Mouse (Mus musculus) kidney, adult 2 months (tissue): Measurements from ENCODE around the gene Tmem63b. TPM values are rescaled to one million over a fixed set of nuclear protein-coding genes. Genes with fewer than 3 reads are reported as not detected.
A peak's percentile ranks its signal among the peaks of the same experiment; 100 is the strongest.

ENCODE experiments used
- DNase-seq: peaks from one replicate; pipeline ENCODE4 v3.0.0; 2021
- H3K27ac ChIP-seq: fragments of 200-500 bp; 2 replicates; pipeline ENCODE4 v1.5.1; 2012; ENCODE audit warnings: low read depth, low read length, control low read depth, inconsistent platforms; ENCODE audit not compliant: insufficient read depth
- H3K27me3 ChIP-seq: fragments of 200-500 bp; replicated peaks from 2 replicates; pipeline ENCODE4 v1.6.1; 2012; ENCODE audit warnings: mild to moderate bottlenecking, moderate library complexity, low read length, inconsistent platforms; ENCODE audit not compliant: control insufficient read depth, insufficient read depth
- H3K36me3 ChIP-seq: fragments of 200-500 bp; 2 replicates; pipeline ENCODE4 v1.6.1; 2012; ENCODE audit warnings: mild to moderate bottlenecking, moderate library complexity, low read length, inconsistent platforms; ENCODE audit not compliant: control insufficient read depth, insufficient read depth
- H3K4me1 ChIP-seq: fragments of 200-500 bp; 2 replicates; pipeline ENCODE4 v1.6.1; 2011; ENCODE audit warnings: low read length; ENCODE audit not compliant: control insufficient read depth, insufficient read depth
- H3K4me3 ChIP-seq: fragments of 200-500 bp; 2 replicates; pipeline ENCODE4 v1.5.1; 2011; ENCODE audit warnings: mild to moderate bottlenecking, low read depth, low read length, control low read depth; ENCODE audit not compliant: insufficient read depth
- CTCF ChIP-seq: fragments of 200-500 bp; conservative IDR thresholded peaks from 2 replicates; pipeline ENCODE4 v1.5.1; 2011; ENCODE audit warnings: low read depth, mild to moderate bottlenecking, control low read depth, low read length, moderate library complexity, mixed read lengths; ENCODE audit not compliant: insufficient read depth, insufficient read length
- POLR2A ChIP-seq: fragments of 200-500 bp; IDR thresholded peaks from one replicate; pipeline ENCODE4 v1.6.1; 2011; ENCODE audit warnings: low read depth, low read length, control low read depth
- WGBS: fragments of 180-500 bp; shearing (Covaris S2); methylation state at CpG from one replicate; pipeline ENCODE4 v1.1.7; 2018; 5-methylcytosine and 5-hydroxymethylcytosine counted together
- polyA plus RNA-seq: library from polyadenylated mRNA; depleted of rRNA; stranded (reverse); fragments of >200 nt; gene quantifications from 2 replicates; pipeline ENCODE4 v1.2.3, GENCODE M21; 2012

Gene Tmem63b
- polyA plus RNA-seq, 1 experiment, result 77.9 TPM

DNA sequence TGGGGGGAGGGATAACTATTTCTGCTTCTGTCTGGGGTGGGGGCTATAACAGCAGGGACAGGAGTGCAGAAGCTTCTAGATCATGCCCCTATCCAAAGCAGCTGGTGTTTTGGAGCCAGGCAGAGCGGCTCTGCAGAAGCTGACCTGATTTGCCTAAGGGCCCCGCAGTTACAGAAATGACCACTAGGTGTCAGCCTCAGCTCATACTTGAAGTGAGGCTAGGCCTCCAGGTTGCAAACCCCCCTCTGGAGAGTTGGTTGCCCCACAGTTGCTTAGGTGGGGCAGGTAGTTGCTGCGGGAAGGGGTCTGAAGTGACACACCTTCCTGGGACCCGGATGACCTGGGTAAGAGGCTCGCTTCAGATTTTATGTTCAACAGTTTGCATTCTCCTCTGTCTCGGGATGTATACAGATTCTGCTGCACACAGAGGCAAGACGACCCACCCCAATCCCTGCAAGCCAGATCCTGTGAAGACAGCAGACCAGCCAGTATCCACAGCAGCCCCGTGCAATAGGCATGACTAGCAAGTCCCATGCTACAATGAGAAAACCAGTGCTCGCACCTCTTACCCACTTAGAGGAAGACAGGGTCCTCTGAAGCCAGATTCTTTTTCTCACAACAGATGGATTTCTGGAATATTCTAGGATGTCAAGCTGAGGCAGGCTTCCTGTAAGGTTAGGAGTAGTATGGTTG, 44.6 kb upstream of the Tmem63b start:
- Histone ChIP-seq H3K27me3 (no peaks in the 10 kb centered on the region), H3K36me3 (no peaks in the 10 kb centered on the region), H3K27ac (no peak overlapping the region), H3K4me1 (peaks cover 4% of the 10 kb centered on the region; the same call in 1 of the 2 replicates), H3K4me3 (no peak overlapping the region)
- WGBS, result 29% methylated on average over 9 of the region's 9 CpGs
- no peak for TF ChIP-seq POLR2A
- TF ChIP-seq CTCF, result peak; percentile 89
- peak; percentile 87 for DNase-seq

- TF ChIP-seq POLR2A (no peak), CTCF (no peak)
- H3K4me3 ChIP-seq, result no peak overlapping the region
- DNase-seq, result no peak
- no peaks in the 10 kb centered on the region for H3K36me3 ChIP-seq
- H3K4me1 ChIP-seq, result peaks cover 4% of the 10 kb centered on the region; the same call in 1 of the 2 replicates
- H3K27me3 ChIP-seq, result no peaks in the 10 kb centered on the region
- no peak overlapping the region for H3K27ac ChIP-seq
- WGBS, result 84% methylated on average over 4 of the region's 4 CpGs
Measured at GRCm38 (mm10) chr17:45730696-45731095, 44.0 kb upstream of the Tmem63b start.

DNA sequence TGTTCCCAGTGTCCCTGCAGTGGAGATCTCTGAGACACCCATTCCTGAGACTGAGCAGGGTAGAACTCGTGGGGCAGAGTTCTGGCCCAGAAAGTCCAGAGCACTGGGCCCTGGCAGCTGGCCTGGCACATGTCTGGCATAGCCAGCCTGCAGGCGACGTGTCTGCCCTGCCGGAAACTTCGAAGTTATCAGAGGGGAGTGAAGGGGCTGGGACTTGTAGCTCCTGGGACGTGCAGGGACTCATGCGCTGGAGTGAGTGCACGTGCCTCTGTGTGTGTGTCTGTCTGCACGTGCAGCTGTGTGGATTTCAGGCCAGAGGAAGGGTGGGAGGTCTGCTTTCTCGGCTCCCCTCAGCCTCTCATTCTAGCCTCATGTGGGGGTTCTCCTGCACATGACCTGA, 42.7 kb upstream of the Tmem63b start:
- no peaks in the 10 kb centered on the region for H3K27me3 ChIP-seq
- 64% methylated on average over 10 of the region's 10 CpGs for WGBS
- H3K4me3 ChIP-seq, result no peak overlapping the region
- H3K27ac ChIP-seq, result no peak overlapping the region
- DNase-seq, result no peak
- H3K4me1 ChIP-seq, result peaks cover 4% of the 10 kb centered on the region; the same call in 1 of the 2 replicates
- TF ChIP-seq CTCF (no peak), POLR2A (no peak)
- no peaks in the 10 kb centered on the region for H3K36me3 ChIP-seq

- Histone ChIP-seq H3K27me3 (no peaks in the 10 kb centered on the region), H3K36me3 (no peaks in the 10 kb centered on the region), H3K27ac (no peak overlapping the region), H3K4me1 (no peaks in the 10 kb centered on the region), H3K4me3 (no peak overlapping the region)
- no peak for DNase-seq
- WGBS, result 87% methylated on average over 8 of the region's 8 CpGs
- TF ChIP-seq CTCF, result no peak
- TF ChIP-seq POLR2A, result no peak
Measured at GRCm38 (mm10) chr17:45727983-45728723, 41.4 kb upstream of the Tmem63b start.

DNA sequence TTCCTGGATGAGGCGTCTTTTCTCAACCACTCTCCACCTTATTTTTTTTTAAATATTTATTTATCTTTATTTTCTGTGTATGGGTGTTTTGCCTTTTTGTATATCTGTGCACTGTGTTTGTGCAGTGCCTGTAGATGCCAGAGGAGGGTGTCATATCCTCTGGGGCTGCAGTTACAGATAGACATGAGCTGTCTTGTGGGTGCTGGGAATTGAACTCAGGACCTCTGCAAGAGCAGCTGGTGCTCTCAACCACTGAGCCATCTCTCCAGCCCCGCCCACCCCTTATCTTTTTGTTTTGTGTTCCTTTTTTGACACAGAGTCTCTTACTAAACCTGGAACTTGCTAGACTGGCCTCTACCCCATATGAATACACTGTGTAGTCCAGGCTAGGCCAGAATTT, 40.8 kb upstream of the Tmem63b start:
- H3K4me3 ChIP-seq, result no peak overlapping the region
- H3K4me1 ChIP-seq, result no peaks in the 10 kb centered on the region
- TF ChIP-seq CTCF (no peak), POLR2A (no peak)
- DNase-seq, result no peak
- no peaks in the 10 kb centered on the region for H3K36me3 ChIP-seq
- no peak overlapping the region for H3K27ac ChIP-seq
- WGBS, result 84% methylated on average over 2 of the region's 2 CpGs
- no peaks in the 10 kb centered on the region for H3K27me3 ChIP-seq

- no peaks in the 10 kb centered on the region for H3K4me1 ChIP-seq
- H3K4me3 ChIP-seq, result no peak overlapping the region
- TF ChIP-seq CTCF (no peak), POLR2A (no peak)
- no peaks in the 10 kb centered on the region for H3K27me3 ChIP-seq
- DNase-seq, result no peak
- H3K27ac ChIP-seq, result no peak overlapping the region
- no peaks in the 10 kb centered on the region for H3K36me3 ChIP-seq
- WGBS, result 62% methylated on average over 7 of the region's 7 CpGs
Measured at GRCm38 (mm10) chr17:45726249-45726648, 39.5 kb upstream of the Tmem63b start.

DNA sequence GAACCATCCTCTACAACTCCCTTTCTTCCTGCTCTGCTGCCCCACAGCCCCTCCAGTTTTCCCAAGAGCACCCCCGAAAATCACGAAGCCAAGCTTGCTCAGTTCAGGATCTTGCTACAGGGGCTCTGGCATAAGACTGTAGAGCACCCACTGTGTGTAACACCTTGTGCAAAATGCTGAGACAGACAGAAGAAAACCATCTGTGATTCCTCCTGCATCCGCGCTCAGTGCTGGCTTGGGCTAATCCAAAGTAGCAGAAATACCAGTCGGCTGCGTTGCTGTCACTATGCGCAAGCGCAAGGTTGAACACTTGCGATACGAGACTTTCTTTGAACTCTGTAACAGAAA, 37.8 kb upstream of the Tmem63b start:
- no peak for DNase-seq
- Histone ChIP-seq H3K4me3 (no peak overlapping the region), H3K27me3 (no peaks in the 10 kb centered on the region), H3K36me3 (no peaks in the 10 kb centered on the region), H3K27ac (no peak overlapping the region), H3K4me1 (no peaks in the 10 kb centered on the region)
- no peak for TF ChIP-seq CTCF
- no peak for TF ChIP-seq POLR2A
- 91% methylated on average over 10 of the region's 10 CpGs for WGBS
